Mouse (Mus musculus): Measurements from ENCODE around the gene Megf9. TPM values are rescaled to one million over a fixed set of nuclear protein-coding genes. Genes with fewer than 3 reads are reported as not detected.

The Megf9 gene
- polyA plus RNA-seq, 2 experiments from 2014 or later: 0.66 to 0.81 TPM

DNA sequence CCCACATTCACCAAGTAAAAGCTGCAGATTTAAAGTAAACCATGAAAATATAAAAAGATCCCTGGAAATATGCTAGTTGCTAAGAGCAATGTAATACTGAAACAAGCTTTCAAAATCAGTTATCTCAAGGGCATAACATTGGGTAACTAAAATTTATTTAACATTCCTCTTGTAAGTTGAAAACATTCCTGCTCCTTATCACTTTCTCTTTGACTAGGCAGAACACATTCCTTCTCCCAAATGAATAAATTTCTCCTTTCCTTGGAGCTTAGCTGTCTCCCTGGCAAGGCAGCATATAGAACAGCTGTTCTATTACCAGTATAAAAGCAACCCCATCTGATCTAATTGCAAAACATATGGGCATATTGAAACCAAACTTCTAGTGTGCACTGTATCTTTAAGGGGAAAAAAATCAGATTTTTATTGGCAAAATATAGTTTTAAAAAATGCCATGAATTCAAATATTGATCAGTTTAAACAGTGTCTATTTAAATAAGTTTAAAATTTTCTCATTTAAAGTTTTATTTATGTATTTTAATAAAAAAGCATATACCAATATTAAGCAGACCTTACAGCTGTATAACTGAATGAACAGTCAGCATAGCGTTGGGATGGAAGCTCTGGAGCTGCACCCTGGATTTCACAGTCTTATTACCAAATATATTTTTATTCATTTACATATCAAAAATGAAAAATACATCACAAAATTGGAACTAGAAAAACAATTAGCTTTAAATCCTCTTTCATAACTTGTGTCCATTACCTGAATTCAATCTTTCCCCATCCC lies 13.1 kb downstream of the Megf9 start:
- ATAC-seq: no peak

DNA sequence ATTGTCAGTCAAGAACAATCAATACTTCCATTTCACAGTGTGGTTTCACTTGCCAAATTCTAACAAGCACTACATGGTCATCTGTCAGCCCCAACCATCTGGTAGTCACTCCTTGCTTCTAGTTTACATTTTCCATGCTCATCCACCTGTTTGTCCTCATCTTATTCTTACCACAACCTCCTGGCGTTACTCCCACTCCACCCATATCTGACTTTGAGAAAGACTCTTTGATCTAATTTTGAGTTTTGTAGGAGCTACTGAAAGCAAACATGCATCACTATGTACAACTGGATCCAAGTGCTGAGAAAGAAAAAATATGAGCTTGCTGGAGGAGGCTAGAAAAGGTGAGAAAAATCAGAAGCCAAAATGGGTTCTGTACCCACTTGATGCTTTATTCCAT lies 17.1 kb downstream of the Megf9 start:
- no peak for ATAC-seq

DNA sequence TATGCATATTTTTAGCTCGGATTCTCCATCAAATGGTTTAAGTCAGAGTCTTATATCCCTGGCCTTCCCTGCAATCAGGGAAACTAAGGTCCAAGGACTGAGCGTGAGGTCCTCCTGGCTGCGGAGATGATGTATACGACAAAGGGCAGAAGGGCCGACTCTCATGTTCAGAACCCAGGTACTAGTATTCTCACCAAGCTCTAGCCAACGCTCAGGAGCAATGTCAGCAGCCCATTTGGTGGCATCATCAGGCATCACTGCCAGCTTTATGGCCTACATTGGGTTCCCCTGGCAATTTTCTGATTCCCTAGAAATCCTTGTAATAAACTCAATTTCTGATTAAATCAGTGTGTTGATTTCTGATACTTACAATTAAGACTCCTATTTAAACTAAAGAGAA lies 18.5 kb downstream of the Megf9 start:
- no peak for ATAC-seq

DNA sequence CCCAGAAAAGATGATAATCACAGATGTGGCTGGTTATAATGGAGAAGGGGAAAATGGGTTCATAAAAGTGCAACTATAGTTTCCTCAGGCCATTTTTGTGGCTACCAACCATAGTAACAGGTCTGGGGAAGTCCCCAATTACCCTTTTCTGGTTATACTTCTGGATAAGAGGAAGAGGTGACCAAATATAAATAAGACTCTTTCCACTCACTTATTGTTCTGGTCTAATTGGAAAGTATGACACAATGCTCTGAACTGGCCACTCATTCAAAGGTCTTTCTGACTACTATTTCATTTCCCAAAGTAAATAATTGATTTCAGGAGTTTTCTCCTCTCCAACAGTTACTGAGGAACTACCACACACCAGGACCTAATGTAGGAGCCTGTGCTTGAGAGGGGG lies 19.3 kb downstream of the Megf9 start:
- no peak for ATAC-seq

GRCm38 (mm10) chr4:70509987-70510386 lies 24.8 kb downstream of the Megf9 start:
- ATAC-seq: no peak

DNA sequence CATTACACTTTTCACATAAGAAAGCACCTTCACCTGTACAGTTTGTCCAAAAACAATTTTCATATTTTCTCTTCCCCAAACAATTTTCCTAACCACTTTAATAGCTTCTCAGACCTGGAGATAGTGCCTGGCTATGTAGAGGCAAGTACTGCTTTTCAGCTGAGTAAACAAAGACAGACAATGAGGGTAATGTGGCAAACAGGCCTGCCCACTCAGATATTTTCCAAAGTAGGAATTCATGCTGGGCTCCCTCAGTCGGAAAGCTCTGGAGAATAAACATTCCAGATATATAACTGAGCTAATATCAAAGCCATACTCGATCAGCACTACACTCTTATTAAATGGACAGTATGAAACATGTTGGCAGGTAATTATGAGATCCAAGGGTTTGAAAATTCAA lies 25.2 kb downstream of the Megf9 start:
- no peak for ATAC-seq

DNA sequence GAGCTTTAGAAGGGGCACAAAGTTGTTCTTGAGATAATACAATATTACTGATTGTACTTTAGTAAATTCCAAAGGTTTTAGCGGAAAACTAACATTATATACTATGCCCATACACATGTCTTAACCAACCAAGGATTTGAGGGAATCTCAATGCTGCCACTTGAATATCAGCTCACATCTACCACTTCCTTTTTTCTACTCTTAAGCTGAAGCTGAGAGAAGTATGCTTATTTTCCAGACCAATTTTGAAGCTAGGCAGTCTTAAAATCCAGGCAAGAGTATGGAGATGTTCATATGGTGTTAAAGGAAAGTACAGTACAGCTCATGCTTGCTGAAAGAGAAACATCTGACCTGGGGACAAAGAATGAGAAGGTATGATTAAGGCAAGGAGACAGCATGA lies 26.6 kb downstream of the Megf9 start:
- no peak for ATAC-seq

- ATAC-seq: no peak
Observed at GRCm38 (mm10) chr4:70505951-70506350, 28.8 kb downstream of the Megf9 start.

- no peak for ATAC-seq
Observed at GRCm38 (mm10) chr4:70503827-70504226, 31.0 kb downstream of the Megf9 start.

DNA sequence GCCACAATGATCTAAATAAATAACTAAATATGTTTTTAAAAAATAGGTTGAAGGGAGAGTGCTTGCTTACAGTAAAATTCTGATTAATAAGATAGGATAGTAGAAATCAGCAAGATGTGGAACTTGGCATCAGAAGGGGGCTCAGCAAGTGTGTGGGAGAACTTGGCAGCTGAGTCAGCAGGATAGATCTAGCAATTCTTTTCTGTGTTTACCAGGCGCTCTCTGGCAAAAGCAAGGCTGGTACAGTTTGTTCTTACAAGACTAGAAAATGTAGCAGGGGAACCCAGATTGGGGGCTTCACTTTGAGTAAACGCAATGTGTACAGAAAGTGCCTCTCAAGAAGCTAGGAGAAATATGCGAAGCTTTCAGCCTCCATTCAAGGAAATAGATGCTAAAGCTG lies 35.5 kb downstream of the Megf9 start:
- ATAC-seq: no peak

DNA sequence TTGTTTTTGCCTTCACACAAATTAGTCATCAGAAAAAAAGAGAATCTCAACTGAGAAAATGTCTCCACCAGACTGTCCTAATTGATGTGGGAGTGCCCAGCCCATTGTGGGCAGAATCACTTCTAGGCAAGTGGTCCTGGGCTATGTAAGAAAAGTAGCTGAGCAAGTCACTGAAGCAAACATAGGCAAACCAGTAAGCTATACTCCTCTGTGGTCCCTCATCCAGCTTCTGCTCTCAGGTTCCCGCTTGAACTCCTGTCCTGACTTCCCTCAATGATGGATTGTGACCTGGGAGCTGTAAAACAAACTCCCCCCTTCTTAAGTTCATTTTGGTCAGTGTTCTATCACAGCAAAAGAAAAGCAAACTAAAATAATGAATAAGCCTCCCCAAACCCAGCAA lies 37.8 kb downstream of the Megf9 start:
- no peak for ATAC-seq

- ATAC-seq: no peak
Observed at GRCm38 (mm10) chr4:70489792-70490191, 45.0 kb downstream of the Megf9 start.

GRCm38 (mm10) chr4:70488415-70488814 lies 46.4 kb downstream of the Megf9 start:
- no peak for ATAC-seq

GRCm38 (mm10) chr4:70484134-70484533 lies 50.7 kb downstream of the Megf9 start:
- no peak for ATAC-seq

DNA sequence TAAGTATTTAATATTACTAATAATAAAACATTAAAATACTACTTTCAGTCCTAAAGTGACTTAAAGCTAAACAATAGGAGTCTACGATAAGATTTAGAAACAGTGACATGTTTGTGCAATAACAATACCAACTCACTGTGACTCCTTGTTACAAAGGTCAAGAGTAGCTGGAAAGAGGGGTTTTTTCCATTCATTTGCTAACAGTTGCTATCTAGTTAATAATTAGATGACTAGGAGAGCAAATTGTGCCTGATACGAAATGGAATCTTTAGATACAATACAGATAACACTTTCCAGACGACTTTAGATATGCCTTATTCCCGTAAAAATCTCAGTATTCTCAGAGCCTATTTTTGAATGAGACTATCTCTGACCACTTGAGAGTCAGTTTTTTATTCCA lies 52.9 kb downstream of the Megf9 start:
- no peak for ATAC-seq

DNA sequence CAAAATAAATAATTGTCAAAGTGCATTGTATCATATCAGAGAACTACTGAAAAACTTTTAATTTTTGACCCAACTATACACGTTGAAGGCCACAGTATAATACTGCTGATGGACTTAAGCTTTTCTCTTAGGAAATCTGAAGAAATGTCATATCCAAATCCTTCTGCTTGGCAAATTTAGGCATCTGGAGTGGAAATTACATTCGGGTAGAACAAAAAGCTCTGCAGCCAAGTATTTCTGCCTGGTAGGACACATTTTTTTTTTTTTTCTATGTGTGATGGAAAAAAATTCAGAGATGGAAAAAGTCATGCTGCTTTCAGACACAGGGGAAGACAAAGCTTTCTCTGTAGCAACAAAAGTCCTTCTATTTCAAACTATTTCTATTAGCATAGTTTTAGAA lies 63.4 kb downstream of the Megf9 start:
- no peak for ATAC-seq

DNA sequence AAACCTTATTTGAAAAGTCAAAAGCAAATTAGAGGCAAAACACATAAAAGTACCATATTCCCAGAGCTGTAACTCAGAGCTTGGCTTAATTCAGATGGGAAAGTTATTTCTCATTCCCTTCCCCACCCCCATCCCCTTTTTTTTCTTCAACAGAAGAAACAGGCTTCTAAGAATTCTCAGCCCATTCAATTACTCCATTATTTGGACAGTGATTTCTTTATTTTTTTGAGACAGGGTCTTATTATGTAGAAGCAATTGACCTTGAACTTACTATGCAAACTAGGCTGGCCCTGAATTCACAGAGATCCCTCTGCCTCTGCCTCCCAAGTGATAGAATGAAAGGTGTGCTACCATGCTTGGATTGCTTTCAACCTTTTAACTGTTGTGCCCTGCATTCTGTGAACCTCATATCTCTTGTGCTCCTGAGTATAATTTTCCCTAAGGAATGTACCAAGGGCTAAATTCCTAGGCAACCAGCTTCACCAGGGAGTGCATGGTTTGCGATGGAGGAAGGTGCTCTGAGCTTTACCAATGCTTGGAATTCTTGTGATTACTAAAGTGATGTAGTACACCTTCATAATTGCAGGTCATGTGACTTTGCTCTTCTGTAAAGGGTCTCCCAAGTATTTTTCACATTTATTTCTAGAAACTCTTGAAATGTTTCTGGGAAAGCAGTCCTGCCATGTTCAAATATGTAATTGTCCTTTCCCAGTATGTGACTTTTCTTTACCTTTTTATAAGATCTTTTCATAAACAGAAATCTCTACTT lies 68.7 kb downstream of the Megf9 start:
- ATAC-seq: no peak

DNA sequence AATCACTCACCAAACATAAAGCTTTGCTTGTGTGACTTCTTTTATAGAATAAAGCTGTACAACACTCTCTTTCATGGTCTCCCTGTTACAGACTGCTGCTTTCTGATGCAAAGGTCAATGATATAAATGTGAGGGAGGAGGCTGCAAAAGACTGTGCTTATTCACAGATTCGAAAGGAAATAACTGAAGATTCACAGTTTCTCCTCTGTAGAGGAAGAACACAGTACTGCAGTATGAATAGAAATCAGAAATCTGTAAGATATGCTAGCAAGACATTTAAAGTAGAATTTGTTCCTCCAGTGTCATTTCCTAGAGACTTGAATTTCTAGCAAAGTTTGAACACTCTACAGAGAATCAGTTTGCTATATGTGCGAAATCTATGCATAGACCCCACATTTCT lies 71.5 kb downstream of the Megf9 start:
- no peak for ATAC-seq

DNA sequence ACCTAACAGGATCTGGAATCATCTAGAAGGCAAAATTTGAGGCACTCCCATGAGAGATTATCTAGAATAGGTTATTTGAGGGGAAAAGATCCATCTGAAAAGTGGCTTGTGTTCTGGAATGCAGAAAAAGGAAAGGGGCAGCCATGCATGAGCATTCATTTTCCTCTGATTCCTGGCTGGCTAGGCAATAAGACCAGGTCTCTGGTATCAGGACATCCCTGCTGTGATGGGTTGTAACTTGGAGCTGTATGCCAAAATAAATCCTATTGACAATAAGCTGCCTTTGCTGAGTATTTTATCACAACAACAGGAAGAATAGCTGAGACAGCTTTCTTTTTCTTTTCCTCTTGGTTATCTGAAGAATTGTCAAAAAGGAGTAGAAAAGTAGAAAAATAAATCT lies 73.4 kb downstream of the Megf9 start:
- ATAC-seq: no peak

GRCm38 (mm10) chr4:70452161-70452560 lies 82.6 kb downstream of the Megf9 start:
- ATAC-seq: no peak

- peak; percentile 90 for ATAC-seq
Observed at GRCm38 (mm10) chr4:70451750-70452149, 83.0 kb downstream of the Megf9 start.

DNA sequence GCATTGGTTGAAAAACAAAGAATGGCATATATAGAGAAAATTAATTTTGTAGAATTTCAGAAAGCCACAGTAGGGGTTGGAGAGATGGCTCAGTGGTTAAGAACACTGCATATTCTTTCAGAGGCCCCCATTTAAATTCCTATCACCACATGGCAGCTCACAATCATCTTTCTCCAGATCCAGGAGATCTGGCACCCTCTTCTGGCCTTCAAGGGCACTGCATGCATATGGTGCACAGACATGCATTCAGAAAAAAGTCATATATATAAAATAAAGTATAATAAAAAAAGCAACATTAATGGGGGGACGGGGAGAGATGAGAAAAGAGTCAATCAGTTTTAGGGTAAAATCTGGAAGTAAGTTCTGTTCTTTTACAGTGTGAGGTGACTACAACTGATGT lies 85.1 kb downstream of the Megf9 start:
- no peak for ATAC-seq

- ATAC-seq: no peak
Observed at GRCm38 (mm10) chr4:70446774-70447173, 88.0 kb downstream of the Megf9 start.

DNA sequence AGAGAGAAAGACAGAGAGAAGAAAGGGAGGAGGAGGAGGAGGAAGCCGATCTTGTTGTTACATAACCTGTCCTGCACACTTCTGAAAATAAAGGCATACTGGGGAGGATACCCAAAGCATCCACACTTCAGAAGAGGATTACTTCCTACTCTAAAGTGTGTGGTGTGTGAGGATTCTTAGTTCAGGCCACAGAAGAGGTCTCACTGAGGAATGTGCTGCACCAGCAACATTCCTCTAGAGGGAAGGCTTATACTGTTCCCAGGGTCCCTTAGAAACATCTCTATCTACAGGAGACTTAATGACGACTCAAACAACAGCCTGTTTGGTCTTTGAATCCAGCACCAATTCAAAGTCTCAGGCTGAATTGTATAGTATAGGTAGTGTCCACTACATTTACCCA lies 114.6 kb downstream of the Megf9 start:
- no peak for ATAC-seq

All from activated CD4-positive, CD25-positive, alpha-beta regulatory T cell, adult 4 months (primary cell).